21 mouse cellular contexts compared by ENCODE assay signal in genomic region chr17:56359864-56360263, GRCm38 (mm10). TPM values are rescaled to one million over a fixed set of nuclear protein-coding genes. Genes with fewer than 3 reads are reported as not detected.
A peak's percentile ranks its signal among the peaks of the same experiment; 100 is the strongest.
DNase-seq lines count a peak whose midpoint lies in the region; ATAC-seq lines count a peak whose summit lies in the region.
"Had no signal": no experiment of that assay in that cellular context is flagged by ENCODE, and none has a peak within 500 bp of the region (broad histone marks: within the 10 kb centered on the region; RNA-seq: fewer than 3 reads in every experiment).

No protein-coding gene starts in this region.

- no peak overlapping the region for H3K4me3 ChIP-seq in forebrain, embryonic 12.5 days (replicated peaks)
- H3K4me3 ChIP-seq in forebrain, embryonic 11.5 days (ENCODE audit: low read depth, low read length), result no peak overlapping the region
- H3K4me3 ChIP-seq in neural tube, embryonic 13.5 days, result no peak overlapping the region
- no peak overlapping the region for H3K4me3 ChIP-seq in hindbrain, embryonic 16.5 days (ENCODE audit: low read length)

- no peak for ATAC-seq in forebrain, embryonic 12.5 days (ENCODE audit: low FRiP score)
- no peak for ATAC-seq in forebrain, embryonic 11.5 days (replicated peaks; ENCODE audit: low FRiP score)
- no peak for ATAC-seq in neural tube, embryonic 13.5 days (ENCODE audit: low read depth)
- no peak for ATAC-seq in hindbrain, embryonic 16.5 days
- ATAC-seq: intestine, postnatal 0 days had no signal

- H3K9me3 ChIP-seq in forebrain, embryonic 12.5 days, result no peaks in the 10 kb centered on the region
- no peaks in the 10 kb centered on the region for H3K9me3 ChIP-seq in forebrain, embryonic 11.5 days (ENCODE audit: control insufficient read depth, low read length)
- H3K9me3 ChIP-seq in neural tube, embryonic 13.5 days, result no peaks in the 10 kb centered on the region
- H3K9me3 ChIP-seq in hindbrain, embryonic 16.5 days (ENCODE audit: control insufficient read depth, low read length), result no peaks in the 10 kb centered on the region

- WGBS in forebrain, embryonic 12.5 days, result 92% methylated on average over 1 of the region's 1 CpGs
- WGBS in forebrain, embryonic 11.5 days, result 92% methylated on average over 1 of the region's 1 CpGs
- WGBS in neural tube, embryonic 13.5 days, result 69% methylated on average over 1 of the region's 1 CpGs
- WGBS in hindbrain, embryonic 16.5 days, result 71% methylated on average over 1 of the region's 1 CpGs

- no peaks in the 10 kb centered on the region for H3K27me3 ChIP-seq in forebrain, embryonic 12.5 days
- H3K27me3 ChIP-seq in forebrain, embryonic 11.5 days (ENCODE audit: control insufficient read depth, insufficient read depth, low read length), result no peaks in the 10 kb centered on the region
- H3K27me3 ChIP-seq in neural tube, embryonic 13.5 days, result no peaks in the 10 kb centered on the region
- H3K27me3 ChIP-seq in hindbrain, embryonic 16.5 days (replicated peaks; ENCODE audit: control insufficient read depth, insufficient read depth, low read length), result no peaks in the 10 kb centered on the region

- DNase-seq in forebrain, embryonic 11.5 days (ENCODE audit: low spot score), result no peak
- DNase-seq in neural tube, embryonic 10.5 days (ENCODE audit: extremely low spot score, low spot score), result no peak
- no peak for DNase-seq in gastrocnemius, postnatal 10 days
- DNase-seq in kidney, adult 18-20 months, result no peak
- DNase-seq in lung, adult 18-20 months, result no peak
- DNase-seq: heart, adult 11 months; heart, postnatal 14 days; kidney, postnatal 25 days; spleen, adult 18-20 months; thymus, postnatal 4 days had no signal

- no peak overlapping the region for H3K9ac ChIP-seq in forebrain, embryonic 12.5 days
- no peak overlapping the region for H3K9ac ChIP-seq in forebrain, embryonic 11.5 days (ENCODE audit: low read length)
- peak overlapping the region; percentile 47; the same call in 1 of the 2 replicates for H3K9ac ChIP-seq in neural tube, embryonic 13.5 days
- H3K9ac ChIP-seq in hindbrain, embryonic 16.5 days (ENCODE audit: low read depth, low read length), result no peak overlapping the region

- H3K27ac ChIP-seq in forebrain, embryonic 12.5 days, result peak overlapping the region; percentile 59; the same call in 1 of the 2 replicates
- H3K27ac ChIP-seq in forebrain, embryonic 11.5 days (ENCODE audit: low read depth, low read length), result no peak overlapping the region
- H3K27ac ChIP-seq in neural tube, embryonic 13.5 days (replicated peaks), result peak overlapping the region; percentile 52; the same call in 1 of the 2 replicates
- H3K27ac ChIP-seq in hindbrain, embryonic 16.5 days (ENCODE audit: low read depth, low read length), result peak overlapping the region; percentile 72
- H3K27ac ChIP-seq: macrophage had no signal

- H3K4me2 ChIP-seq in forebrain, embryonic 12.5 days, result no peak overlapping the region
- no peak overlapping the region for H3K4me2 ChIP-seq in forebrain, embryonic 11.5 days (ENCODE audit: low read depth, low read length, severe bottlenecking)
- H3K4me2 ChIP-seq in neural tube, embryonic 13.5 days, result no peak overlapping the region
- H3K4me2 ChIP-seq in hindbrain, embryonic 16.5 days (ENCODE audit: low read length), result no peak overlapping the region

- H3K36me3 ChIP-seq in forebrain, embryonic 12.5 days (replicated peaks), result peaks cover 75% of the 10 kb centered on the region
- H3K36me3 ChIP-seq in forebrain, embryonic 11.5 days (ENCODE audit: control insufficient read depth, insufficient read depth, low read length), result no peaks in the 10 kb centered on the region
- H3K36me3 ChIP-seq in neural tube, embryonic 13.5 days, result peaks cover 64% of the 10 kb centered on the region
- peaks cover 15% of the 10 kb centered on the region for H3K36me3 ChIP-seq in hindbrain, embryonic 16.5 days (ENCODE audit: control insufficient read depth, insufficient read depth, low read length)

- 0 out of 2 replicates have a peak, but pooled peaks cover 14% of the 10 kb centered on the region for H3K4me1 ChIP-seq in forebrain, embryonic 12.5 days
- 0 out of 2 replicates have a peak, but pooled peaks cover 1% of the 10 kb centered on the region for H3K4me1 ChIP-seq in forebrain, embryonic 11.5 days (replicated peaks; ENCODE audit: control insufficient read depth, insufficient read depth, low read length)
- H3K4me1 ChIP-seq in neural tube, embryonic 13.5 days (replicated peaks), result peaks cover 39% of the 10 kb centered on the region
- H3K4me1 ChIP-seq in hindbrain, embryonic 16.5 days (ENCODE audit: control insufficient read depth, insufficient read depth, low read depth, low read length), result peaks cover 16% of the 10 kb centered on the region

RNA-seq across cellular contexts. Expression of gene Kdm4b, which starts 34.0 kb away (rescaled TPM):
- 61.6 and 63.4 TPM in 2 replicates for polyA plus RNA-seq in forebrain, embryonic 12.5 days (2016; fragmentation: Nextera tagmentation; extraction: Ambion mirVana)
- 52.1 TPM in 2 replicates for polyA plus RNA-seq in forebrain, embryonic 11.5 days (2014; fragmentation: Nextera tagmentation; extraction: Ambion mirVana)
- polyA plus RNA-seq in neural tube, embryonic 13.5 days (2015; fragmentation: Nextera tagmentation; extraction: Ambion mirVana), result 72.1 and 77.9 TPM in 2 replicates
- 53.5 and 70.3 TPM in 2 replicates for polyA plus RNA-seq in hindbrain, embryonic 16.5 days (2015; fragmentation: Nextera tagmentation; extraction: Ambion mirVana)
- total RNA-seq in gastrocnemius, postnatal 10 days (2021), result 10 to 100 TPM; 24.9 to 28.6 TPM

RNA-seq across cellular contexts. Expression of gene Uhrf1, which starts 56.7 kb away (rescaled TPM):
- polyA plus RNA-seq in forebrain, embryonic 12.5 days (2016; fragmentation: Nextera tagmentation; extraction: Ambion mirVana), result 187 and 198 TPM in 2 replicates
- polyA plus RNA-seq in forebrain, embryonic 11.5 days (2014; fragmentation: Nextera tagmentation; extraction: Ambion mirVana), result 197 and 223 TPM in 2 replicates
- polyA plus RNA-seq in neural tube, embryonic 13.5 days (2015; fragmentation: Nextera tagmentation; extraction: Ambion mirVana), result 20.0 and 27.4 TPM in 2 replicates
- 23.3 and 28.2 TPM in 2 replicates for polyA plus RNA-seq in hindbrain, embryonic 16.5 days (2015; fragmentation: Nextera tagmentation; extraction: Ambion mirVana)
- 10 to 100 TPM; 14.4 to 20.3 TPM for total RNA-seq in gastrocnemius, postnatal 10 days (2021)

RNA-seq across cellular contexts. Expression of gene Arrdc5, which starts 59.8 kb away (rescaled TPM):
- not detected in 2 replicates for polyA plus RNA-seq in forebrain, embryonic 12.5 days (2016; fragmentation: Nextera tagmentation; extraction: Ambion mirVana)
- not detected in 2 replicates for polyA plus RNA-seq in forebrain, embryonic 11.5 days (2014; fragmentation: Nextera tagmentation; extraction: Ambion mirVana)
- polyA plus RNA-seq in neural tube, embryonic 13.5 days (2015; fragmentation: Nextera tagmentation; extraction: Ambion mirVana), result not detected in 2 replicates
- not detected in 2 replicates for polyA plus RNA-seq in hindbrain, embryonic 16.5 days (2015; fragmentation: Nextera tagmentation; extraction: Ambion mirVana)
- total RNA-seq in gastrocnemius, postnatal 10 days (2021), result not detected
- total RNA-seq: ES-E14; layer of hippocampus, postnatal 25 days had no signal
- polyA plus RNA-seq: brain, embryonic 14.5 days; C2C12; intestine, postnatal 0 days; limb, embryonic 11.5 days; liver, embryonic 16.5 days; macrophage had no signal
